Mouse (Mus musculus): ENCODE measurements around the gene Hlf.

DNA sequence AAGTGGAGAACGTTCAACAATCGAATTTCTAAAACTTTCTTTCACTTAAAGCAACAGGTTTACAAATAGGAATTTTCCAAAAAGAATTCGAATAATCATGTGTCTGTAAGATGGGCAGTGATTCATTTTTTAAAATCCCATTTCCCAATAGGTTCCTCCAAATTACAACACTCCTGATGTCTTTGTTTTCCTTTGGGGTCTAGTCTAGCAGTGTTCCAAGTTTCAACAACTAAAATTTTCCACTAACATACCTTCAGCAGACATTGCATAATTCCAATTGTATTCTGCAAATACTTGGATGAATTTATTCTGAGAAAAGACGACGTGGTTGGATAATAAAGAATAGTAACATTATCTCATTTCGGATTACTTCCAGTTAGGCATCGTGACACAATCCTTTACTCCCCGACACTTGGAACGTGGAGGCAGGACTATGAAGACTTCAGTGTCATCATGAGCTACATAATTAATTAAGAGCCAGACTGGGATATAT is 60.4 kb downstream of the Hlf start:
- no peak for TF ChIP-seq CTCF (IDR thresholded peaks at IDR 0.05; ENCODE audit: extremely low read depth, insufficient read depth, insufficient read length, insufficient replicate concordance)
- no peak for TF ChIP-seq POLR2A (IDR thresholded peaks at IDR 0.05; ENCODE audit: low read depth, low read length)

Data from spleen, adult 2 months (tissue).